Mouse (Mus musculus) hindbrain, embryonic 15.5 days (tissue): Measurements from ENCODE around the gene Sco2. TPM values are rescaled to one million over a fixed set of nuclear protein-coding genes. Genes with fewer than 3 reads are reported as not detected.

Source experiments
- polyA plus RNA-seq: library from polyadenylated mRNA; unstranded; fragments of >200 nt; fragmentation: Nextera tagmentation; extraction: Ambion mirVana; gene quantifications from 2 replicates; pipeline ENCODE4 v1.2.1, GENCODE M21; 2015

Sco2 gene
- polyA plus RNA-seq, 1 experiment from 2014 or later, result 17.8 TPM

Other genes starting within 250 kb of the Sco2 start
- gene Hdac10, start 245.1 kb downstream of the Sco2 start, polyA plus RNA-seq, result 25.3 and 27.6 TPM in 2 replicates
- gene Mapk12, start 233.1 kb downstream of the Sco2 start, polyA plus RNA-seq, result 4.2 and 4.6 TPM in 2 replicates
- 27.3 and 28.3 TPM in 2 replicates for gene Mapk11, start 224.2 kb downstream of the Sco2 start, polyA plus RNA-seq
- 90.7 and 105 TPM in 2 replicates for gene Plxnb2, start 193.1 kb downstream of the Sco2 start, polyA plus RNA-seq
- 80.4 and 93.7 TPM in 2 replicates for gene Dennd6b, start 177.3 kb downstream of the Sco2 start, polyA plus RNA-seq
- 71.3 and 73.4 TPM in 2 replicates for gene Ppp6r2, start 162.3 kb downstream of the Sco2 start, polyA plus RNA-seq
- gene Sbf1, start 58.5 kb downstream of the Sco2 start, polyA plus RNA-seq, result 96.8 and 102 TPM in 2 replicates
- gene Adm2, start 51.1 kb downstream of the Sco2 start, polyA plus RNA-seq, result not detected in 2 replicates
- gene Miox, start 39.4 kb downstream of the Sco2 start, polyA plus RNA-seq, result not detected in 2 replicates
- gene Lmf2, start 18.2 kb downstream of the Sco2 start, polyA plus RNA-seq, result 33.2 and 38.6 TPM in 2 replicates
- gene Ncaph2, start 18.1 kb downstream of the Sco2 start, polyA plus RNA-seq, result 113 and 120 TPM in 2 replicates
- 1.8 and 2.6 TPM in 2 replicates for gene Tymp, start 3.2 kb upstream of the Sco2 start, polyA plus RNA-seq
- 2.7 and 4.5 TPM in 2 replicates for gene Odf3b, start 5.4 kb upstream of the Sco2 start, polyA plus RNA-seq
- 0.07 TPM in 1 of 2 replicates, not detected in the other for gene Klhdc7b, start 11.1 kb upstream of the Sco2 start, polyA plus RNA-seq
- not detected in 2 replicates for gene Syce3, start 36.7 kb upstream of the Sco2 start, polyA plus RNA-seq
- gene Cpt1b, start 52.0 kb upstream of the Sco2 start, polyA plus RNA-seq, result 0.97 and 1.2 TPM in 2 replicates
- 6.2 and 7.2 TPM in 2 replicates for gene C730034F03Rik, start 55.7 kb upstream of the Sco2 start, polyA plus RNA-seq
- gene Gm44502, start 55.9 kb upstream of the Sco2 start, polyA plus RNA-seq, result not detected in 2 replicates
- 89.8 and 91.9 TPM in 2 replicates for gene Chkb, start 56.1 kb upstream of the Sco2 start, polyA plus RNA-seq
- 78.0 and 87.6 TPM in 2 replicates for gene Mapk8ip2, start 80.1 kb upstream of the Sco2 start, polyA plus RNA-seq
- gene Arsa, start 103.6 kb upstream of the Sco2 start, polyA plus RNA-seq, result 33.4 and 35.4 TPM in 2 replicates
- gene Shank3, start 125.8 kb upstream of the Sco2 start, polyA plus RNA-seq, result 9.6 and 11.2 TPM in 2 replicates
- 1.4 and 1.5 TPM in 2 replicates for gene Acr, start 194.5 kb upstream of the Sco2 start, polyA plus RNA-seq
- 74.3 and 86.2 TPM in 2 replicates for gene Rabl2, start 218.1 kb upstream of the Sco2 start, polyA plus RNA-seq